Mouse (Mus musculus): Measurements from ENCODE around the gene Mtfp1. TPM values are rescaled to one million over a fixed set of nuclear protein-coding genes. Genes with fewer than 3 reads are reported as not detected.

The Mtfp1 gene
- polyA plus RNA-seq, 1 experiment from 2014 or later: 10.7 TPM

GRCm38 (mm10) chr11:4096054-4096984, 1.1 kb upstream of the Mtfp1 start:
- Histone ChIP-seq H3K27ac (replicated peaks) (peak overlapping the region; percentile 90), H3K27me3 (no peaks in the 10 kb centered on the region), H3K36me3 (peaks cover 15% of the 10 kb centered on the region), H3K9ac (peak overlapping the region; percentile 66), H3K4me2 (peak overlapping the region; percentile 95), H3K9me3 (no peaks in the 10 kb centered on the region), H3K4me3 (peak overlapping the region; percentile 58), H3K4me1 (replicated peaks) (peaks cover 30% of the 10 kb centered on the region)
- ATAC-seq (ENCODE audit: low FRiP score, low read depth): peak; percentile 96
- WGBS: 3% methylated on average over 45 of the region's 45 CpGs

GRCm38 (mm10) chr11:4094378-4095170, 671 bp downstream of the Mtfp1 start:
- H3K27ac ChIP-seq (replicated peaks): peak overlapping the region; percentile 82
- peak overlapping the region; percentile 45 for H3K9ac ChIP-seq
- H3K27me3 ChIP-seq: no peaks in the 10 kb centered on the region
- H3K4me1 ChIP-seq (replicated peaks): peaks cover 30% of the 10 kb centered on the region
- no peak for ATAC-seq (ENCODE audit: low FRiP score, low read depth)
- peaks cover 25% of the 10 kb centered on the region for H3K36me3 ChIP-seq
- WGBS: 7% methylated on average over 23 of the region's 24 CpGs
- no peaks in the 10 kb centered on the region for H3K9me3 ChIP-seq
- H3K4me3 ChIP-seq: peak overlapping the region; percentile 58
- peak overlapping the region; percentile 95 for H3K4me2 ChIP-seq

- Histone ChIP-seq H3K4me3 (peak overlapping the region; percentile 58), H3K9ac (no peak overlapping the region), H3K27ac (replicated peaks) (no peak overlapping the region), H3K27me3 (no peaks in the 10 kb centered on the region), H3K36me3 (peaks cover 25% of the 10 kb centered on the region), H3K4me1 (replicated peaks) (peaks cover 30% of the 10 kb centered on the region), H3K4me2 (peak overlapping the region; percentile 95), H3K9me3 (no peaks in the 10 kb centered on the region)
- ATAC-seq (ENCODE audit: low FRiP score, low read depth): no peak
- 87% methylated on average over 18 of the region's 18 CpGs for WGBS
Measured at GRCm38 (mm10) chr11:4093459-4094377, 1.5 kb downstream of the Mtfp1 start.

GRCm38 (mm10) chr11:4087267-4087666, 8.0 kb downstream of the Mtfp1 start:
- WGBS: 39% methylated on average over 2 of the region's 2 CpGs
- no peak for ATAC-seq (ENCODE audit: low FRiP score, low read depth)
- no peak overlapping the region for H3K4me3 ChIP-seq
- H3K4me1 ChIP-seq (replicated peaks): no peaks in the 10 kb centered on the region
- no peak overlapping the region for H3K27ac ChIP-seq (replicated peaks)
- no peaks in the 10 kb centered on the region for H3K9me3 ChIP-seq
- H3K27me3 ChIP-seq: no peaks in the 10 kb centered on the region
- H3K4me2 ChIP-seq: no peak overlapping the region
- no peak overlapping the region for H3K9ac ChIP-seq
- peaks cover 19% of the 10 kb centered on the region for H3K36me3 ChIP-seq

GRCm38 (mm10) chr11:4086246-4086645, 9.0 kb downstream of the Mtfp1 start:
- Histone ChIP-seq H3K9ac (no peak overlapping the region), H3K4me1 (replicated peaks) (no peaks in the 10 kb centered on the region), H3K27ac (replicated peaks) (no peak overlapping the region), H3K4me3 (no peak overlapping the region), H3K4me2 (no peak overlapping the region), H3K36me3 (peaks cover 9% of the 10 kb centered on the region), H3K9me3 (no peaks in the 10 kb centered on the region), H3K27me3 (no peaks in the 10 kb centered on the region)
- no peak for ATAC-seq (ENCODE audit: low FRiP score, low read depth)
- WGBS: 33% methylated on average over 1 of the region's 1 CpGs

- H3K4me3 ChIP-seq: no peak overlapping the region
- H3K27ac ChIP-seq (replicated peaks): no peak overlapping the region
- no peaks in the 10 kb centered on the region for H3K36me3 ChIP-seq
- ATAC-seq (ENCODE audit: low FRiP score, low read depth): 0 out of 2 replicates have a peak, but pooled peaks have one; percentile 45
- H3K27me3 ChIP-seq: peaks cover 3% of the 10 kb centered on the region; the same call in 1 of the 2 replicates
- 23% methylated on average over 5 of the region's 5 CpGs for WGBS
- H3K4me1 ChIP-seq (replicated peaks): no peaks in the 10 kb centered on the region
- no peaks in the 10 kb centered on the region for H3K9me3 ChIP-seq
- no peak overlapping the region for H3K4me2 ChIP-seq
- H3K9ac ChIP-seq: no peak overlapping the region
Measured at GRCm38 (mm10) chr11:4083316-4084078, 11.7 kb downstream of the Mtfp1 start.

- Histone ChIP-seq H3K4me3 (no peak overlapping the region), H3K27me3 (peaks cover 3% of the 10 kb centered on the region; the same call in 1 of the 2 replicates), H3K9ac (no peak overlapping the region), H3K4me1 (replicated peaks) (no peaks in the 10 kb centered on the region), H3K27ac (replicated peaks) (no peak overlapping the region), H3K36me3 (no peaks in the 10 kb centered on the region), H3K4me2 (no peak overlapping the region), H3K9me3 (no peaks in the 10 kb centered on the region)
- WGBS: 9% methylated on average over 4 of the region's 4 CpGs
- 0 out of 2 replicates have a peak, but pooled peaks have one; percentile 23 for ATAC-seq (ENCODE audit: low FRiP score, low read depth)
Measured at GRCm38 (mm10) chr11:4080219-4080618, 15.0 kb downstream of the Mtfp1 start.

- no peak for ATAC-seq (ENCODE audit: low FRiP score, low read depth)
- H3K27ac ChIP-seq (replicated peaks): no peak overlapping the region
- no peaks in the 10 kb centered on the region for H3K4me1 ChIP-seq (replicated peaks)
- no peaks in the 10 kb centered on the region for H3K36me3 ChIP-seq
- WGBS: 84% methylated on average over 7 of the region's 7 CpGs
- no peak overlapping the region for H3K4me2 ChIP-seq
- no peaks in the 10 kb centered on the region for H3K9me3 ChIP-seq
- no peak overlapping the region for H3K9ac ChIP-seq
- H3K4me3 ChIP-seq: no peak overlapping the region
- H3K27me3 ChIP-seq: peaks cover 3% of the 10 kb centered on the region; the same call in 1 of the 2 replicates
Measured at GRCm38 (mm10) chr11:4078267-4078933, 16.8 kb downstream of the Mtfp1 start.

GRCm38 (mm10) chr11:4076633-4077032, 18.6 kb downstream of the Mtfp1 start:
- H3K4me1 ChIP-seq (replicated peaks): no peaks in the 10 kb centered on the region
- no peak overlapping the region for H3K27ac ChIP-seq (replicated peaks)
- H3K4me3 ChIP-seq: no peak overlapping the region
- 20% methylated on average over 8 of the region's 8 CpGs for WGBS
- H3K27me3 ChIP-seq: peaks cover 3% of the 10 kb centered on the region; the same call in 1 of the 2 replicates
- H3K9me3 ChIP-seq: no peaks in the 10 kb centered on the region
- H3K9ac ChIP-seq: no peak overlapping the region
- no peaks in the 10 kb centered on the region for H3K36me3 ChIP-seq
- ATAC-seq (ENCODE audit: low FRiP score, low read depth): no peak
- no peak overlapping the region for H3K4me2 ChIP-seq

- Histone ChIP-seq H3K27me3 (no peaks in the 10 kb centered on the region), H3K4me2 (no peak overlapping the region), H3K9me3 (no peaks in the 10 kb centered on the region), H3K4me3 (no peak overlapping the region), H3K27ac (replicated peaks) (no peak overlapping the region), H3K4me1 (replicated peaks) (no peaks in the 10 kb centered on the region), H3K36me3 (no peaks in the 10 kb centered on the region), H3K9ac (no peak overlapping the region)
- WGBS: 63% methylated on average over 1 of the region's 1 CpGs
- peak; percentile 54; the same call in 1 of the 2 replicates for ATAC-seq (ENCODE audit: low FRiP score, low read depth)
Measured at GRCm38 (mm10) chr11:4069664-4070063, 25.6 kb downstream of the Mtfp1 start.

Measured in hindbrain, embryonic 15.5 days (tissue).